Mouse (Mus musculus) olfactory bulb, adult 2 months (tissue): ENCODE results near the gene Gtf2a1l.

Experiments used
- CTCF ChIP-seq: fragments of 200-500 bp; IDR thresholded peaks from 2 replicates; pipeline ENCODE4 v1.5.1; 2012; ENCODE audit warnings: low read depth, mild to moderate bottlenecking, low read length, moderate library complexity; ENCODE audit not compliant: insufficient read depth
- POLR2A ChIP-seq: fragments of 200-500 bp; IDR thresholded peaks from 2 replicates; pipeline ENCODE4 v1.6.1; 2012; ENCODE audit warnings: mild to moderate bottlenecking, low read depth, low read length, moderate library complexity; ENCODE audit not compliant: insufficient read depth

DNA sequence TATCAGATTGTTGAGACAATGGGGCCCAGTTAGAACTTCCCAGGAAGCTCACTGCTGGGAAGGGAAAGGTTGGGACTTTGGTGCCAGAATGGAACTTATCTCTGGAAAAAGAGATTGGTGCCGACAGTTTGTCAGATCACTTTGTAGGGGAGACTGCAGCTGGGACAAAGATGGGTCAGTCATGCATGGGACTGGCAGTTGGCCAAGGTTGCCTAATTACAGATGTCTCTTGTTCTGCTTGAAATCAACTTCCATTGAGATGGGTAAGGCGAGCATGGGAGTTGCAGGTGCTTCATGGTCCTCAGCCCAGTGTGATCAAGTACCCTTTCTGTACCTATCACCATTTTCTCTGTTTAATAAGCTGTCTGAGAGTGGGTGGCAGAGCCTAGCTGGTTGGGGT is 2.4 kb upstream of the Gtf2a1l start:
- no peak for TF ChIP-seq CTCF
- no peak for TF ChIP-seq POLR2A
